Mouse (Mus musculus): ENCODE results near the gene Pnpla2. TPM values are rescaled to one million over a fixed set of nuclear protein-coding genes. Genes with fewer than 3 reads are reported as not detected.
A peak's percentile ranks its signal among the peaks of the same experiment; 100 is the strongest.

The Pnpla2 gene
- total and polyA plus RNA-seq, 2 experiments from 2014 or later: 6.5 to 22.2 TPM

GRCm38 (mm10) chr7:141501820-141502555, 47.0 kb downstream of the Pnpla2 start:
- H3K4me3 ChIP-seq (ENCODE audit: low read depth, low read length): no peak overlapping the region
- DNase-seq (ENCODE audit: low spot score): peak; percentile 28
- WGBS: 87% methylated on average over 7 of the region's 7 CpGs

GRCm38 (mm10) chr7:141502556-141502905, 47.5 kb downstream of the Pnpla2 start:
- Histone ChIP-seq H3K36me3 (ENCODE audit: insufficient read depth, low read length) (peaks cover 24% of the 10 kb centered on the region), H3K27ac (ENCODE audit: low read depth, low read length) (no peak overlapping the region), H3K27me3 (ENCODE audit: insufficient read depth, low read length) (no peaks in the 10 kb centered on the region), H3K4me1 (ENCODE audit: insufficient read depth, low read length) (no peaks in the 10 kb centered on the region), H3K9me3 (ENCODE audit: low read length) (no peaks in the 10 kb centered on the region), H3K9ac (replicated peaks; ENCODE audit: low read length, poor library complexity, severe bottlenecking) (no peak overlapping the region), H3K4me3 (ENCODE audit: low read depth, low read length) (no peak overlapping the region), H3K4me2 (ENCODE audit: low read depth, low read length, poor library complexity, severe bottlenecking) (no peak overlapping the region)
- DNase-seq (ENCODE audit: low spot score): peak; percentile 53
- no peak for ATAC-seq (ENCODE audit: low FRiP score)
- no peak for TF ChIP-seq CTCF (IDR thresholded peaks at IDR 0.05)
- WGBS: 95% methylated on average over 5 of the region's 5 CpGs

More at GRCm38 (mm10) chr7:141501820-141502555, 47.0 kb downstream of the Pnpla2 start:
- Histone ChIP-seq H3K27ac (ENCODE audit: low read depth, low read length) (no peak overlapping the region), H3K4me2 (ENCODE audit: low read depth, low read length, poor library complexity, severe bottlenecking) (no peak overlapping the region), H3K27me3 (ENCODE audit: insufficient read depth, low read length) (no peaks in the 10 kb centered on the region), H3K36me3 (ENCODE audit: insufficient read depth, low read length) (peaks cover 24% of the 10 kb centered on the region), H3K9me3 (ENCODE audit: low read length) (no peaks in the 10 kb centered on the region), H3K4me1 (ENCODE audit: insufficient read depth, low read length) (no peaks in the 10 kb centered on the region), H3K9ac (replicated peaks; ENCODE audit: low read length, poor library complexity, severe bottlenecking) (no peak overlapping the region)
- TF ChIP-seq CTCF (IDR thresholded peaks at IDR 0.05): no peak
- no peak for ATAC-seq (ENCODE audit: low FRiP score)

- H3K27ac ChIP-seq (ENCODE audit: low read depth, low read length): no peak overlapping the region
- no peak overlapping the region for H3K4me2 ChIP-seq (ENCODE audit: low read depth, low read length, poor library complexity, severe bottlenecking)
- ATAC-seq (ENCODE audit: low FRiP score) (no peak), DNase-seq (ENCODE audit: low spot score) (no peak)
- no peaks in the 10 kb centered on the region for H3K9me3 ChIP-seq (ENCODE audit: low read length)
- no peaks in the 10 kb centered on the region for H3K27me3 ChIP-seq (ENCODE audit: insufficient read depth, low read length)
- H3K9ac ChIP-seq (replicated peaks; ENCODE audit: low read length, poor library complexity, severe bottlenecking): no peak overlapping the region
- WGBS: 73% methylated on average over 2 of the region's 2 CpGs
- H3K4me3 ChIP-seq (ENCODE audit: low read depth, low read length): no peak overlapping the region
- no peaks in the 10 kb centered on the region for H3K4me1 ChIP-seq (ENCODE audit: insufficient read depth, low read length)
- peaks cover 22% of the 10 kb centered on the region for H3K36me3 ChIP-seq (ENCODE audit: insufficient read depth, low read length)
- TF ChIP-seq CTCF (IDR thresholded peaks at IDR 0.05): no peak
Observed at GRCm38 (mm10) chr7:141506278-141506677, 51.3 kb downstream of the Pnpla2 start.

- DNase-seq (ENCODE audit: low spot score): no peak
Observed at GRCm38 (mm10) chr7:141508160-141508559, 53.2 kb downstream of the Pnpla2 start.

GRCm38 (mm10) chr7:141510196-141510595, 55.2 kb downstream of the Pnpla2 start:
- Histone ChIP-seq H3K9ac (replicated peaks; ENCODE audit: low read length, poor library complexity, severe bottlenecking) (no peak overlapping the region), H3K27me3 (ENCODE audit: insufficient read depth, low read length) (no peaks in the 10 kb centered on the region), H3K4me3 (ENCODE audit: low read depth, low read length) (no peak overlapping the region), H3K27ac (ENCODE audit: low read depth, low read length) (no peak overlapping the region), H3K36me3 (ENCODE audit: insufficient read depth, low read length) (peaks cover 15% of the 10 kb centered on the region), H3K4me1 (ENCODE audit: insufficient read depth, low read length) (no peaks in the 10 kb centered on the region), H3K9me3 (ENCODE audit: low read length) (no peaks in the 10 kb centered on the region), H3K4me2 (ENCODE audit: low read depth, low read length, poor library complexity, severe bottlenecking) (no peak overlapping the region)
- no peak for TF ChIP-seq CTCF (IDR thresholded peaks at IDR 0.05)
- WGBS: 93% methylated on average over 5 of the region's 5 CpGs
- ATAC-seq (ENCODE audit: low FRiP score) (no peak), DNase-seq (ENCODE audit: low spot score) (no peak)

More at GRCm38 (mm10) chr7:141508160-141508559, 53.2 kb downstream of the Pnpla2 start:
- no peak for TF ChIP-seq CTCF (IDR thresholded peaks at IDR 0.05)
- ATAC-seq (ENCODE audit: low FRiP score): no peak
- H3K4me2 ChIP-seq (ENCODE audit: low read depth, low read length, poor library complexity, severe bottlenecking): no peak overlapping the region
- H3K27ac ChIP-seq (ENCODE audit: low read depth, low read length): no peak overlapping the region
- peaks cover 15% of the 10 kb centered on the region for H3K36me3 ChIP-seq (ENCODE audit: insufficient read depth, low read length)
- no peaks in the 10 kb centered on the region for H3K4me1 ChIP-seq (ENCODE audit: insufficient read depth, low read length)
- no peak overlapping the region for H3K4me3 ChIP-seq (ENCODE audit: low read depth, low read length)
- no peak overlapping the region for H3K9ac ChIP-seq (replicated peaks; ENCODE audit: low read length, poor library complexity, severe bottlenecking)
- H3K27me3 ChIP-seq (ENCODE audit: insufficient read depth, low read length): no peaks in the 10 kb centered on the region
- no peaks in the 10 kb centered on the region for H3K9me3 ChIP-seq (ENCODE audit: low read length)

Other genes with a start within 250 kb of the Pnpla2 start
- gene Lmntd2, start 241.1 kb upstream of the Pnpla2 start, total RNA-seq (2014; rRNA removed): not detected in 2 replicates
- 0.10 and 0.36 TPM in 2 replicates for gene Lmntd2, start 241.1 kb upstream of the Pnpla2 start, polyA plus RNA-seq (2015; fragmentation: Nextera tagmentation; extraction: Ambion mirVana)
- gene Rassf7, start 239.3 kb upstream of the Pnpla2 start, total RNA-seq (2014; rRNA removed): 15.5 and 23.5 TPM in 2 replicates
- gene Rassf7, start 239.3 kb upstream of the Pnpla2 start, polyA plus RNA-seq (2015; fragmentation: Nextera tagmentation; extraction: Ambion mirVana): 20.7 and 21.7 TPM in 2 replicates
- gene Phrf1, start 226.4 kb upstream of the Pnpla2 start, total RNA-seq (2014; rRNA removed): 46.3 and 54.6 TPM in 2 replicates
- 35.1 and 39.5 TPM in 2 replicates for gene Phrf1, start 226.4 kb upstream of the Pnpla2 start, polyA plus RNA-seq (2015; fragmentation: Nextera tagmentation; extraction: Ambion mirVana)
- gene Irf7, start 188.7 kb upstream of the Pnpla2 start, total RNA-seq (2014; rRNA removed): 3.9 and 4.5 TPM in 2 replicates
- gene Irf7, start 188.7 kb upstream of the Pnpla2 start, polyA plus RNA-seq (2015; fragmentation: Nextera tagmentation; extraction: Ambion mirVana): 2.8 and 2.9 TPM in 2 replicates
- not detected in 2 replicates for gene Cdhr5, start 178.4 kb upstream of the Pnpla2 start, total RNA-seq (2014; rRNA removed)
- not detected in 2 replicates for gene Cdhr5, start 178.4 kb upstream of the Pnpla2 start, polyA plus RNA-seq (2015; fragmentation: Nextera tagmentation; extraction: Ambion mirVana)
- 1.5 and 2.5 TPM in 2 replicates for gene Sct, start 176.1 kb upstream of the Pnpla2 start, total RNA-seq (2014; rRNA removed)
- 3.3 and 4.3 TPM in 2 replicates for gene Sct, start 176.1 kb upstream of the Pnpla2 start, polyA plus RNA-seq (2015; fragmentation: Nextera tagmentation; extraction: Ambion mirVana)
- 0.55 and 0.61 TPM in 2 replicates for gene Drd4, start 163.2 kb upstream of the Pnpla2 start, total RNA-seq (2014; rRNA removed)
- 0.73 and 0.98 TPM in 2 replicates for gene Drd4, start 163.2 kb upstream of the Pnpla2 start, polyA plus RNA-seq (2015; fragmentation: Nextera tagmentation; extraction: Ambion mirVana)
- gene Deaf1, start 127.5 kb upstream of the Pnpla2 start, total RNA-seq (2014; rRNA removed): 246 and 289 TPM in 2 replicates
- gene Deaf1, start 127.5 kb upstream of the Pnpla2 start, polyA plus RNA-seq (2015; fragmentation: Nextera tagmentation; extraction: Ambion mirVana): 291 and 306 TPM in 2 replicates
- gene Tmem80, start 127.5 kb upstream of the Pnpla2 start, total RNA-seq (2014; rRNA removed): 25.8 and 29.1 TPM in 2 replicates
- gene Tmem80, start 127.5 kb upstream of the Pnpla2 start, polyA plus RNA-seq (2015; fragmentation: Nextera tagmentation; extraction: Ambion mirVana): 31.5 and 34.5 TPM in 2 replicates
- 2.4 and 3.1 TPM in 2 replicates for gene Eps8l2, start 116.3 kb upstream of the Pnpla2 start, total RNA-seq (2014; rRNA removed)
- gene Eps8l2, start 116.3 kb upstream of the Pnpla2 start, polyA plus RNA-seq (2015; fragmentation: Nextera tagmentation; extraction: Ambion mirVana): 0.48 and 0.74 TPM in 2 replicates
- gene Taldo1, start 63.0 kb upstream of the Pnpla2 start, total RNA-seq (2014; rRNA removed): 166 and 175 TPM in 2 replicates
- gene Taldo1, start 63.0 kb upstream of the Pnpla2 start, polyA plus RNA-seq (2015; fragmentation: Nextera tagmentation; extraction: Ambion mirVana): 245 and 255 TPM in 2 replicates
- gene Gatd1, start 41.1 kb upstream of the Pnpla2 start, total RNA-seq (2014; rRNA removed): 72.0 and 72.9 TPM in 2 replicates
- 47.7 and 48.9 TPM in 2 replicates for gene Gatd1, start 41.1 kb upstream of the Pnpla2 start, polyA plus RNA-seq (2015; fragmentation: Nextera tagmentation; extraction: Ambion mirVana)
- 167 and 195 TPM in 2 replicates for gene Cend1, start 25.7 kb upstream of the Pnpla2 start, total RNA-seq (2014; rRNA removed)
- 194 and 233 TPM in 2 replicates for gene Cend1, start 25.7 kb upstream of the Pnpla2 start, polyA plus RNA-seq (2015; fragmentation: Nextera tagmentation; extraction: Ambion mirVana)
- gene Slc25a22, start 17.3 kb upstream of the Pnpla2 start, total RNA-seq (2014; rRNA removed): 148 and 152 TPM in 2 replicates
- 118 and 121 TPM in 2 replicates for gene Slc25a22, start 17.3 kb upstream of the Pnpla2 start, polyA plus RNA-seq (2015; fragmentation: Nextera tagmentation; extraction: Ambion mirVana)
- 1.4 and 1.6 TPM in 2 replicates for gene Pidd1, start 11.2 kb upstream of the Pnpla2 start, total RNA-seq (2014; rRNA removed)
- 1.1 and 1.3 TPM in 2 replicates for gene Pidd1, start 11.2 kb upstream of the Pnpla2 start, polyA plus RNA-seq (2015; fragmentation: Nextera tagmentation; extraction: Ambion mirVana)
- gene Rplp2, start 7.8 kb upstream of the Pnpla2 start, total RNA-seq (2014; rRNA removed): 180 and 197 TPM in 2 replicates
- 761 and 852 TPM in 2 replicates for gene Rplp2, start 7.8 kb upstream of the Pnpla2 start, polyA plus RNA-seq (2015; fragmentation: Nextera tagmentation; extraction: Ambion mirVana)
- 4.0 and 5.3 TPM in 2 replicates for gene Cracr2b, start 5.9 kb downstream of the Pnpla2 start, total RNA-seq (2014; rRNA removed)
- 5.3 and 5.9 TPM in 2 replicates for gene Cracr2b, start 5.9 kb downstream of the Pnpla2 start, polyA plus RNA-seq (2015; fragmentation: Nextera tagmentation; extraction: Ambion mirVana)
- 46.4 and 52.9 TPM in 2 replicates for gene Cd151, start 12.2 kb downstream of the Pnpla2 start, total RNA-seq (2014; rRNA removed)
- gene Cd151, start 12.2 kb downstream of the Pnpla2 start, polyA plus RNA-seq (2015; fragmentation: Nextera tagmentation; extraction: Ambion mirVana): 13.6 and 15.0 TPM in 2 replicates
- 27.0 and 28.9 TPM in 2 replicates for gene Polr2l, start 19.9 kb downstream of the Pnpla2 start, total RNA-seq (2014; rRNA removed)
- gene Polr2l, start 19.9 kb downstream of the Pnpla2 start, polyA plus RNA-seq (2015; fragmentation: Nextera tagmentation; extraction: Ambion mirVana): 77.9 and 78.5 TPM in 2 replicates
- gene Tspan4, start 20.0 kb downstream of the Pnpla2 start, total RNA-seq (2014; rRNA removed): 91.4 and 94.8 TPM in 2 replicates
- 68.1 and 75.7 TPM in 2 replicates for gene Tspan4, start 20.0 kb downstream of the Pnpla2 start, polyA plus RNA-seq (2015; fragmentation: Nextera tagmentation; extraction: Ambion mirVana)
- 35.4 and 42.8 TPM in 2 replicates for gene Chid1, start 84.7 kb downstream of the Pnpla2 start, total RNA-seq (2014; rRNA removed)
- 47.5 and 55.4 TPM in 2 replicates for gene Chid1, start 84.7 kb downstream of the Pnpla2 start, polyA plus RNA-seq (2015; fragmentation: Nextera tagmentation; extraction: Ambion mirVana)
- gene Ap2a2, start 107.0 kb downstream of the Pnpla2 start, total RNA-seq (2014; rRNA removed): 203 and 220 TPM in 2 replicates
- gene Ap2a2, start 107.0 kb downstream of the Pnpla2 start, polyA plus RNA-seq (2015; fragmentation: Nextera tagmentation; extraction: Ambion mirVana): 129 TPM in 2 replicates
- gene Muc6, start 200.1 kb downstream of the Pnpla2 start, total RNA-seq (2014; rRNA removed): not detected in 2 replicates
- gene Muc6, start 200.1 kb downstream of the Pnpla2 start, polyA plus RNA-seq (2015; fragmentation: Nextera tagmentation; extraction: Ambion mirVana): 0.12 and 0.16 TPM in 2 replicates
- 0.77 and 1.0 TPM in 2 replicates for gene Muc2, start 235.1 kb downstream of the Pnpla2 start, total RNA-seq (2014; rRNA removed)
- 0.49 and 0.58 TPM in 2 replicates for gene Muc2, start 235.1 kb downstream of the Pnpla2 start, polyA plus RNA-seq (2015; fragmentation: Nextera tagmentation; extraction: Ambion mirVana)

All from midbrain, postnatal 0 days (tissue).